Mouse (Mus musculus): ENCODE results near the gene Map3k13. TPM values are rescaled to one million over a fixed set of nuclear protein-coding genes. Genes with fewer than 3 reads are reported as not detected.

The Map3k13 gene
- polyA plus RNA-seq (2015; fragmentation: Nextera tagmentation; extraction: Ambion mirVana), result 0.35 TPM in 2 replicates

- DNase-seq (peak; percentile 89), ATAC-seq (ENCODE audit: low read depth) (peak; percentile 86)
- Histone ChIP-seq H3K27ac (peak within 1 kb of the TSS; percentile 96), H3K4me1 (replicated peaks) (peaks cover 47% of the 10 kb centered on the region), H3K9me3 (replicated peaks) (no peaks in the 10 kb centered on the region), H3K9ac (peak within 1 kb of the TSS; percentile 97), H3K4me2 (peak within 1 kb of the TSS; percentile 82), H3K27me3 (no peaks in the 10 kb centered on the region), H3K4me3 (replicated peaks) (peak within 1 kb of the TSS; percentile 95), H3K36me3 (peaks cover 9% of the 10 kb centered on the region)
- 2% methylated on average over 47 of the region's 47 CpGs for WGBS (ENCODE audit: insufficient replicate concordance)
These were observed at the start of gene Map3k13 for GRCm38 (mm10) chr16:21793875-21794696. Gene Map3k13 (plus strand): TSS chr16:21794346.

- H3K27me3 ChIP-seq, result no peaks in the 10 kb centered on the region
- H3K27ac ChIP-seq, result no peak overlapping the region
- 73% methylated on average over 1 of the region's 1 CpGs for WGBS (ENCODE audit: insufficient replicate concordance)
- no peak overlapping the region for H3K9ac ChIP-seq
- H3K4me1 ChIP-seq (replicated peaks), result no peaks in the 10 kb centered on the region
- peaks cover 15% of the 10 kb centered on the region for H3K36me3 ChIP-seq
- DNase-seq, result no peak
- no peak overlapping the region for H3K4me3 ChIP-seq (replicated peaks)
- no peaks in the 10 kb centered on the region for H3K9me3 ChIP-seq (replicated peaks)
- H3K4me2 ChIP-seq, result no peak overlapping the region
- ATAC-seq (ENCODE audit: low read depth), result no peak
These were observed 35.7 kb upstream of the Map3k13 start for GRCm38 (mm10) chr16:21758447-21758846.

DNA sequence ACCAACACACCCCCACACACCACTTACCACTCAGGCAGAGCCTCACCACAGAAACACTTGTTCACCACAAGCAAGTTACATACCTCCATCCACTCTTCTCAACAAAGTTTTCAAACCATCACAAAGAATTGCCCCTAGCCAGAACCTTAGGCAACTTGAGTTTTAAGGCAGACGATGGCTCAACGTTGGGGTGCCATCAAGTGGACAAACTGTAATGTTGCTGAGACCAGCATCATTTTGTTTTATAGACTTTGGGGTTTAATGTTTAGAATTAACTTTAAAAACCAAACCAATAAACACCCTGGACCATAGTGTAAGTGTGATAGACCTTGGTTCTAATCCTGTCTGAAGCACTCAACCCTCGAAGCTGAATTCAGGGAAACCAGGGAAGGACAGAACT is 25.9 kb upstream of the Map3k13 start:
- Histone ChIP-seq H3K4me2 (no peak overlapping the region), H3K9ac (no peak overlapping the region)
- 68% methylated on average over 3 of the region's 3 CpGs for WGBS (ENCODE audit: insufficient replicate concordance)

GRCm38 (mm10) chr16:21769667-21770066 is 24.5 kb upstream of the Map3k13 start:
- ATAC-seq (ENCODE audit: low read depth) (no peak), DNase-seq (no peak)
- H3K4me3 ChIP-seq (replicated peaks), result no peak overlapping the region
- H3K4me1 ChIP-seq (replicated peaks), result no peaks in the 10 kb centered on the region
- H3K9ac ChIP-seq, result no peak overlapping the region
- H3K27me3 ChIP-seq, result no peaks in the 10 kb centered on the region
- H3K9me3 ChIP-seq (replicated peaks), result no peaks in the 10 kb centered on the region
- WGBS (ENCODE audit: insufficient replicate concordance), result 63% methylated on average over 5 of the region's 5 CpGs
- peaks cover 12% of the 10 kb centered on the region; the same call in 1 of the 2 replicates for H3K36me3 ChIP-seq
- H3K27ac ChIP-seq, result no peak overlapping the region
- H3K4me2 ChIP-seq, result no peak overlapping the region

More for the DNA sequence above, 25.9 kb upstream of the Map3k13 start:
- Histone ChIP-seq H3K36me3 (peaks cover 13% of the 10 kb centered on the region; the same call in 1 of the 2 replicates), H3K9me3 (replicated peaks) (no peaks in the 10 kb centered on the region), H3K27me3 (no peaks in the 10 kb centered on the region), H3K27ac (no peak overlapping the region), H3K4me3 (replicated peaks) (no peak overlapping the region), H3K4me1 (replicated peaks) (no peaks in the 10 kb centered on the region)
- ATAC-seq (ENCODE audit: low read depth), result no peak
- DNase-seq, result no peak

DNA sequence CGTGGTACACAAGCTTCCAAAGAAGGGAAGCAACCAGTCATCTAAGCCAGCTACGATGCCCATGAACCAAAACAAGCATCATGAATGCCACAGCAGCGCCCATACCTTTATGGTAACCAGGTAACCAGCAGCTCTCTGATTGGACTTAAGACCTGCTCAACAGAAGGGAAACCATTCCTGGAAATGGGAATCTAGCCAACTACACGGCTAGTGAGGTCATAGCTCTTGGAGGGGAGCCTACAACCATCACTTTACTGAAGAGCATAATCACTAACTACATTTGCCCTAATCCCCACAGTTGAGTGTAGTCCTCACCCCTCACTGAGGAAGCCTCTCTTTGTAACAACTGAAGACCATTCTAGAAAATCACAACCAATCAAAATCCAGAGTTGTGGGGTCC is 19.4 kb upstream of the Map3k13 start:
- no peak overlapping the region for H3K27ac ChIP-seq
- no peak overlapping the region for H3K9ac ChIP-seq
- 69% methylated on average over 4 of the region's 4 CpGs for WGBS (ENCODE audit: insufficient replicate concordance)
- peaks cover 11% of the 10 kb centered on the region; the same call in 1 of the 2 replicates for H3K4me1 ChIP-seq (replicated peaks)
- DNase-seq (no peak), ATAC-seq (ENCODE audit: low read depth) (no peak)
- no peaks in the 10 kb centered on the region for H3K27me3 ChIP-seq
- H3K9me3 ChIP-seq (replicated peaks), result no peaks in the 10 kb centered on the region
- H3K36me3 ChIP-seq, result 0 out of 2 replicates have a peak, but pooled peaks cover 5% of the 10 kb centered on the region
- no peak overlapping the region for H3K4me3 ChIP-seq (replicated peaks)
- no peak overlapping the region for H3K4me2 ChIP-seq

DNA sequence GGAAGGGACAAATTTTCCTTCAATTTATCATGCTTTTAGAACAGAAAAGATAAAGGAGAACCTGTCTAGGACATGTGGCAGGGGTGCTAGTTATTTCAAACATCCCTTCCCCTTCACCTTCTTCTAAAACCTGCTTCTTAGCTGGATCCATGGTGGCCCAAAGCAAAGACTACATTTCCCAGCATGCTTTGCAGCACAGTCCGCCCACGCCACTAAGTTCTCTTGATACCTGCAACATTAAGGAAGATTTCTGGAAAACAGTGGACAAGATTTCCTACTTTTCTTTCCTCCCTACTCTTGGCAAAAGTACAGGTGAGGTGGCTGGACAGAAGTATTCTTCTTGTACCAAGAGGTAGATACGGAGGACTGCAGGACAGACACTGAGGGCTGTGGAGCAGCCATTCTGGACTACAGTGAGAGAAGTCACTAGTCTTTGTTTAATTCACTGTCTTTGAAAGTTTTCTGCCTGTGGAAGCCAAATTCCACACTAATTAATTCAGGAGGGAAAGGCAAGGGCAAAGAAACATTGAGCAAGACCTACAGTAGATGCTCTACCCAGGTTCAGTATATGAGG is 15.8 kb upstream of the Map3k13 start:
- H3K9ac ChIP-seq, result no peak overlapping the region
- ATAC-seq (ENCODE audit: low read depth) (no peak), DNase-seq (peak; percentile 16)
- no peaks in the 10 kb centered on the region for H3K27me3 ChIP-seq
- no peak overlapping the region for H3K27ac ChIP-seq
- no peaks in the 10 kb centered on the region for H3K36me3 ChIP-seq
- peak overlapping the region; percentile 36 for H3K4me2 ChIP-seq
- no peaks in the 10 kb centered on the region for H3K9me3 ChIP-seq (replicated peaks)
- H3K4me3 ChIP-seq (replicated peaks), result peak overlapping the region; percentile 38
- peaks cover 18% of the 10 kb centered on the region; the same call in 1 of the 2 replicates for H3K4me1 ChIP-seq (replicated peaks)
- 40% methylated on average over 3 of the region's 3 CpGs for WGBS (ENCODE audit: insufficient replicate concordance)

- Histone ChIP-seq H3K9ac (no peak overlapping the region), H3K4me3 (replicated peaks) (no peak overlapping the region), H3K4me1 (replicated peaks) (peaks cover 22% of the 10 kb centered on the region; the same call in 1 of the 2 replicates), H3K36me3 (no peaks in the 10 kb centered on the region), H3K4me2 (no peak overlapping the region), H3K27ac (no peak overlapping the region), H3K9me3 (replicated peaks) (no peaks in the 10 kb centered on the region), H3K27me3 (no peaks in the 10 kb centered on the region)
- ATAC-seq (ENCODE audit: low read depth) (no peak), DNase-seq (no peak)
- 60% methylated on average over 4 of the region's 4 CpGs for WGBS (ENCODE audit: insufficient replicate concordance)
These were observed 15.0 kb upstream of the Map3k13 start for GRCm38 (mm10) chr16:21779149-21779548.

DNA sequence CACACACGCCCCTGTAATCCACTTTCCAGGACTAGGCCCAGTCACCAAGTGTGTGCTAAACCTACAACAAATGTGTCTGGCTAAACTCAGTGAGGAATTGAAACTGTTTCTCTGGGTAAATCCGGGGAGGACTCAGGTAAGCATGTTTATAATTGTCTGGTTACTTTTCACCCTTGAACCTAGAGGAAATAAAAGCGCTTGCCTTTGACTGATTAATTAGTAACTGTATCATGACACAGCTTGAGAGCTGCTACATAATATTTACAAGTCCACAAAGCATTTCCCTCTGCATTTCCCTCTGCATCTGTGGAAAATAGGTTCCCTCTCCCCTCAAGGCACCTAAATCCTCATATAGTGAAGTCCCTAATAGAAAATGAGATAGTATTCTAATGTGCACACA is 12.9 kb upstream of the Map3k13 start:
- Histone ChIP-seq H3K36me3 (no peaks in the 10 kb centered on the region), H3K27ac (no peak overlapping the region), H3K4me2 (no peak overlapping the region), H3K4me1 (replicated peaks) (peaks cover 22% of the 10 kb centered on the region; the same call in 1 of the 2 replicates), H3K4me3 (replicated peaks) (no peak overlapping the region), H3K27me3 (no peaks in the 10 kb centered on the region), H3K9me3 (replicated peaks) (no peaks in the 10 kb centered on the region), H3K9ac (no peak overlapping the region)
- WGBS (ENCODE audit: insufficient replicate concordance), result 61% methylated on average over 3 of the region's 3 CpGs
- ATAC-seq (ENCODE audit: low read depth) (no peak), DNase-seq (no peak)

- no peaks in the 10 kb centered on the region for H3K36me3 ChIP-seq
- no peak for DNase-seq
- no peaks in the 10 kb centered on the region for H3K9me3 ChIP-seq (replicated peaks)
- H3K4me1 ChIP-seq (replicated peaks), result peaks cover 28% of the 10 kb centered on the region
- no peak overlapping the region for H3K4me3 ChIP-seq (replicated peaks)
- ATAC-seq (ENCODE audit: low read depth), result no peak
- no peak overlapping the region for H3K27ac ChIP-seq
- no peak overlapping the region for H3K9ac ChIP-seq
- H3K27me3 ChIP-seq, result no peaks in the 10 kb centered on the region
- 83% methylated on average over 3 of the region's 3 CpGs for WGBS (ENCODE audit: insufficient replicate concordance)
- no peak overlapping the region for H3K4me2 ChIP-seq
These were observed 12.3 kb upstream of the Map3k13 start for GRCm38 (mm10) chr16:21781895-21782294.

DNA sequence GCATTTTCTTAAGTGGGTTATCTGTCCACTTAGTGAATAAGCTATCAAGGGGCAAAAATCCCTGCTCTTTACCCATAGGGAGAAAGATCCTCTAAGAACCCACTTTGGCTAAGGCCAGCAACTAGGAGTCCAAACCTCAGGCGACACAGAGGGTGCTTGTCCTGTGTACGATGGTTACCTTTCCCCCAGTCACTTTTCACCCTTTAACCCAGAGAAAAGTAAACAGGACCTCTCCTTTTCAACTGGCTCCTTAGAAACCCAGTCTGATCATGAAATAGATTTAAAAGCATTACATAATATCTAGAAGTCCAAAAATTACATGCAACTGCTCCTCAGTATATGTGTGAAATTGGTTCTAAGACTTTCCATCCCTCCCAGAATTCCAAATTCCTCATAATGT is 11.3 kb upstream of the Map3k13 start:
- Histone ChIP-seq H3K36me3 (no peaks in the 10 kb centered on the region), H3K27me3 (no peaks in the 10 kb centered on the region), H3K4me1 (replicated peaks) (peaks cover 38% of the 10 kb centered on the region), H3K9me3 (replicated peaks) (no peaks in the 10 kb centered on the region), H3K4me2 (no peak overlapping the region), H3K27ac (no peak overlapping the region), H3K9ac (no peak overlapping the region), H3K4me3 (replicated peaks) (no peak overlapping the region)
- ATAC-seq (ENCODE audit: low read depth) (no peak), DNase-seq (no peak)
- 59% methylated on average over 2 of the region's 2 CpGs for WGBS (ENCODE audit: insufficient replicate concordance)

- Histone ChIP-seq H3K27ac (no peak overlapping the region), H3K4me2 (no peak overlapping the region), H3K27me3 (no peaks in the 10 kb centered on the region), H3K4me1 (replicated peaks) (peaks cover 34% of the 10 kb centered on the region), H3K4me3 (replicated peaks) (no peak overlapping the region), H3K36me3 (no peaks in the 10 kb centered on the region), H3K9me3 (replicated peaks) (no peaks in the 10 kb centered on the region), H3K9ac (no peak overlapping the region)
- 65% methylated on average over 4 of the region's 4 CpGs for WGBS (ENCODE audit: insufficient replicate concordance)
- ATAC-seq (ENCODE audit: low read depth) (no peak), DNase-seq (no peak)
These were observed 9.1 kb upstream of the Map3k13 start for GRCm38 (mm10) chr16:21785000-21785399.
